Mouse (Mus musculus) megakaryocyte-erythroid progenitor cell, adult 5-6 weeks (primary cell): ENCODE measurements around the gene Gm6401. TPM values are rescaled to one million over a fixed set of nuclear protein-coding genes. Genes with fewer than 3 reads are reported as not detected.
"Not testable (repeated sequence)": the region's sequence is repeated elsewhere in the genome, so short reads cannot be mapped to it uniquely, and the experiment has no call there.

Source experiments
- ATAC-seq: replicated peaks from 2 replicates; pipeline ENCODE4 v1.8.0; 2016; ENCODE audit warnings: mild to moderate bottlenecking, inconsistent platforms; ENCODE audit not compliant: severe bottlenecking, poor library complexity, low FRiP score, low TSS enrichment
- total RNA-seq, 2 experiments: library from RNA; stranded (forward) in 1 of 2; stranded (reverse) in 1 of 2; fragments of 200-1000, 215-1000 nt in 1 of 2; fragments of >200 nt in 1 of 2; fragmentation: Nextera tagmentation in 1 of 2; gene quantifications; 2 replicates each; pipeline ENCODE4 v1.2.3; 2014 to 2017

The Gm6401 gene
- not detected in 2 replicates for total RNA-seq (2014; fragmentation: Nextera tagmentation)
- total RNA-seq (2017) = not detected in 2 replicates

- ATAC-seq = not testable (repeated sequence)
These were observed at the start of gene Gm6401 for GRCm38 (mm10) chr14:41967827-41968226. Gene Gm6401, minus strand, starts transcription at chr14:41967927.

GRCm38 (mm10) chr14:41983225-41983624, 15.5 kb upstream of the Gm6401 start, which contains the start of gene Gm3543:
Gene Gm3543, minus strand, starts transcription at chr14:41983325.
- not testable (repeated sequence) for ATAC-seq

- not testable (repeated sequence) for ATAC-seq
These were observed 869 bp upstream of the Gm6401 start for GRCm38 (mm10) chr14:41968596-41968995.

GRCm38 (mm10) chr14:41964095-41964494, 3.6 kb downstream of the Gm6401 start:
- not testable (repeated sequence) for ATAC-seq

- ATAC-seq = not testable (repeated sequence)
These were observed 24.0 kb downstream of the Gm6401 start, which contains the start of gene 1700024B05Rik for GRCm38 (mm10) chr14:41943695-41944094. Gene 1700024B05Rik, plus strand, starts transcription at chr14:41943995.

- not testable (repeated sequence) for ATAC-seq
These were observed 43.1 kb downstream of the Gm6401 start, which contains the start of gene 1700049E17Rik1 for GRCm38 (mm10) chr14:41924649-41925048. Gene 1700049E17Rik1, plus strand, starts transcription at chr14:41924949.

Other genes with a start within 250 kb of the Gm6401 start
- gene Gm7929, start 217.3 kb downstream of the Gm6401 start, total RNA-seq (2014; fragmentation: Nextera tagmentation) = not detected in 2 replicates
- gene Gm7929, start 217.3 kb downstream of the Gm6401 start, total RNA-seq (2017) = not detected in 2 replicates
- gene Gm47189, start 195.5 kb downstream of the Gm6401 start, total RNA-seq (2014; fragmentation: Nextera tagmentation) = not detected in 2 replicates
- not detected in 2 replicates for gene Gm47189, start 195.5 kb downstream of the Gm6401 start, total RNA-seq (2017)
- gene Gm7980, start 60.6 kb downstream of the Gm6401 start, total RNA-seq (2014; fragmentation: Nextera tagmentation) = not detected in 2 replicates
- gene Gm7980, start 60.6 kb downstream of the Gm6401 start, total RNA-seq (2017) = not detected in 2 replicates
- gene 1700049E17Rik1, start 43.0 kb downstream of the Gm6401 start, total RNA-seq (2014; fragmentation: Nextera tagmentation) = not detected in 2 replicates
- gene 1700049E17Rik1, start 43.0 kb downstream of the Gm6401 start, total RNA-seq (2017) = not detected in 2 replicates
- gene 1700024B05Rik, start 23.9 kb downstream of the Gm6401 start, total RNA-seq (2014; fragmentation: Nextera tagmentation) = not detected in 2 replicates
- not detected in 2 replicates for gene 1700024B05Rik, start 23.9 kb downstream of the Gm6401 start, total RNA-seq (2017)
- not detected in 2 replicates for gene Gm3543, start 15.4 kb upstream of the Gm6401 start, total RNA-seq (2014; fragmentation: Nextera tagmentation)
- not detected in 2 replicates for gene Gm3543, start 15.4 kb upstream of the Gm6401 start, total RNA-seq (2017)
- gene Gm7951, start 149.4 kb upstream of the Gm6401 start, total RNA-seq (2014; fragmentation: Nextera tagmentation) = not detected in 2 replicates
- gene Gm7951, start 149.4 kb upstream of the Gm6401 start, total RNA-seq (2017) = not detected in 2 replicates
- not detected in 2 replicates for gene Gm17027, start 194.7 kb upstream of the Gm6401 start, total RNA-seq (2014; fragmentation: Nextera tagmentation)
- gene Gm17027, start 194.7 kb upstream of the Gm6401 start, total RNA-seq (2017) = not detected in 2 replicates
- gene Gm3573, start 222.9 kb upstream of the Gm6401 start, total RNA-seq (2014; fragmentation: Nextera tagmentation) = not detected in 2 replicates
- gene Gm3573, start 222.9 kb upstream of the Gm6401 start, total RNA-seq (2017) = not detected in 2 replicates